ENCODE assay signal across 1 mouse cellular context in genomic region chr11:31362330-31362729, GRCm38 (mm10).
TF ChIP-seq lines count a peak whose summit lies in the region.

No protein-coding gene starts in this region.

TF ChIP-seq in MEL, 35 proteins besides CTCF, POLR2A, EP300 and RAD21 (continued from another document):
- peak; percentile 23 for TF ChIP-seq ZMIZ1 (IDR thresholded peaks at IDR 0.05; ENCODE audit: low read depth, low read length)
- TF ChIP-seq MEF2A (IDR thresholded peaks at IDR 0.05; ENCODE audit: extremely low read depth, insufficient replicate concordance, low read depth, low read length, poor library complexity, severe bottlenecking): no peak
- no peak for TF ChIP-seq UBTF (IDR thresholded peaks at IDR 0.05; ENCODE audit: borderline replicate concordance, insufficient read depth, low read depth, low read length)
- no peak for TF ChIP-seq MYC (IDR thresholded peaks at IDR 0.05; ENCODE audit: low read depth, low read length)
- 0 out of 2 replicates have a peak, but pooled peaks have one; percentile 44 for TF ChIP-seq MXI1 (IDR thresholded peaks at IDR 0.05; ENCODE audit: low read depth, low read length)
